Mouse (Mus musculus): Measurements from ENCODE around the gene Unkl. TPM values are rescaled to one million over a fixed set of nuclear protein-coding genes. Genes with fewer than 3 reads are reported as not detected.
"Not testable (repeated sequence)": the region's sequence is repeated elsewhere in the genome, so short reads cannot be mapped to it uniquely, and the experiment has no call there.

Gene Unkl
- polyA plus RNA-seq, 1 experiment from 2014 or later, result 5.0 TPM

DNA sequence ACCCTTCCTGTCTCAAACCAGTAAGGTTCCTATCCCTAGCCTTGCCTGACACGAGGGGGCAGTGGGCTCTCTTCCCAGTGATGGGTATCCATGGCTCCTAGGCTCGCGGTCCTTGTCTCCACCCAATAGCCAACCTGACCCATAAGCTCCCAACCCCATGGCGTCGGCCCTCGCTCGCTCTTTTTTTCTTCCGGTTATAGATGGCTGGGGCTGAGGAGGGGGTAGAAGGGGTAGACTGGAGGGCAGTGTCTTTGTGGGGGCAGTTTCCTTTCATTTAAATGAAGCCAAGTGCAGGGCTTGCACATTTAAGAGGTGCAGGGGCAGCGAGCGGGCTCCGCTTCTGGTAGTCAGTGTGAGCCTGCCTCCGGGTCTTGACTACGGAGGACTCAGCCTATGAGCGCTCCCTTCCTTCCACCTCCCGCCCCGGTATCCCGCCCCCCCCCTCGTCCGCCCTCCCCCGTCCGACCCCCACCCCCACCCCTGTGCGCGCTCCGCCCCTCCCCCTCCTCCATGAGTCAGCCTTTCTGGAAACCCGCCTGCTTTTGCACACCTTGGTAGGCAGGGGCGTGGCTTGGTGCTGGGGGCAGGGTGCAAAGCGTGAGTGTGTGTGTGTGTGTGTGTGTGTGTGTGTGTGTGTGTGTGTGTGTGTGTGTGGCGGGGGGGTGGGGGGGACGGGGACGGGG is 33.8 kb downstream of the Unkl start:
- H3K9me3 ChIP-seq (replicated peaks; ENCODE audit: control insufficient read depth, low read length), result no peaks in the 10 kb centered on the region
- H3K27ac ChIP-seq (replicated peaks; ENCODE audit: low read depth, low read length), result no peak overlapping the region
- H3K27me3 ChIP-seq (ENCODE audit: control insufficient read depth, insufficient read depth, low read length), result no peaks in the 10 kb centered on the region
- H3K4me3 ChIP-seq (ENCODE audit: low read depth, low read length), result peak overlapping the region; percentile 33
- H3K36me3 ChIP-seq (replicated peaks; ENCODE audit: control insufficient read depth, insufficient read depth, low read depth, low read length), result no peaks in the 10 kb centered on the region
- peak overlapping the region; percentile 72 for H3K4me2 ChIP-seq (ENCODE audit: low read depth, low read length)
- WGBS, result under 1% methylated on average over 20 of the region's 30 CpGs
- DNase-seq (ENCODE audit: low spot score) (peak; percentile 56), ATAC-seq (replicated peaks; ENCODE audit: insufficient number of reproducible peaks, low FRiP score, low TSS enrichment, low read depth) (peak; percentile 79)
- no peaks in the 10 kb centered on the region for H3K4me1 ChIP-seq (ENCODE audit: control insufficient read depth, insufficient read depth, low read length)
- peak overlapping the region; percentile 55 for H3K9ac ChIP-seq (replicated peaks; ENCODE audit: low read length)

GRCm38 (mm10) chr17:25222504-25222940 is 34.3 kb downstream of the Unkl start:
- DNase-seq (ENCODE audit: low spot score); H3K27me3 ChIP-seq (ENCODE audit: control insufficient read depth, insufficient read depth, low read length); H3K4me1 ChIP-seq (ENCODE audit: control insufficient read depth, insufficient read depth, low read length); H3K27ac ChIP-seq (replicated peaks; ENCODE audit: low read depth, low read length); H3K36me3 ChIP-seq (replicated peaks; ENCODE audit: control insufficient read depth, insufficient read depth, low read depth, low read length); H3K9me3 ChIP-seq (replicated peaks; ENCODE audit: control insufficient read depth, low read length); H3K9ac ChIP-seq (replicated peaks; ENCODE audit: low read length): not testable (repeated sequence)
- 12% methylated on average over 13 of the region's 28 CpGs for WGBS
- peak overlapping the region; percentile 38 for H3K4me2 ChIP-seq (ENCODE audit: low read depth, low read length)
- ATAC-seq (replicated peaks; ENCODE audit: insufficient number of reproducible peaks, low FRiP score, low TSS enrichment, low read depth), result peak; percentile 70; the same call in 1 of the 2 replicates
- peak overlapping the region; percentile 8; the same call in 1 of the 2 replicates for H3K4me3 ChIP-seq (ENCODE audit: low read depth, low read length)

DNA sequence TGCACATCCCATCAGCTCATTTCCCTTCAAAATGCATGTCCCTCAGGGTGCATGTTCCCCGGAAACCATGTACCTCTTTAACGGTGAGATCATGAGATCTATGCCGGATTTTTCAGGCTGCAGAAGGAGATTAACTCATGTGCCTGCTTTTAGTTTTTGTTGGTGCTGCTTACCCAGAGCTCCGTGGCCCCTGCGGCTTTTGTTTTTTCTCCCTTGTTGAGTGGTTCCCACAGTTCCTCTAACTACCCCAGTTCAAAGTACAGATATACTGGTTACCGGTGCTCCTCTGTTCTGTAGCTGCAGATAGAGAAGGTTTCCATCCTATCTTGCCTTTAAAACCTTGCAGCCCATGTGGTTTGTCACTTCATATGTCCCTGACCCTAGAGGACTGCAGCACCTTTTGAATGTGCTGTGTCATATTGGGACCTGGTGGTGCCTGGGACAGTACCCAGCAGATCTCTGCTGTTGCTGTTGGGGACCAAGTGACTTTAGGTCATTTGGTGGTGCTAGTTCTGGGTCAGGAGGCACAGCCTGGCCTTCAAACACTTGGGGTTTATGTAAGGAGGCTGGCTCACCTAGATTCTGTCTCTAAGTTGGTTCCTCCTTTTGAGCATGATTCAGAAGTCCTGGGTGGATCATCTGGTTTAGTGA is 34.9 kb downstream of the Unkl start:
- 41% methylated on average over 6 of the region's 6 CpGs for WGBS
- DNase-seq (ENCODE audit: low spot score) (no peak), ATAC-seq (replicated peaks; ENCODE audit: insufficient number of reproducible peaks, low FRiP score, low TSS enrichment, low read depth) (no peak)
- H3K4me1 ChIP-seq (ENCODE audit: control insufficient read depth, insufficient read depth, low read length), result no peaks in the 10 kb centered on the region
- H3K4me3 ChIP-seq (ENCODE audit: low read depth, low read length), result peak overlapping the region; percentile 8; the same call in 1 of the 2 replicates
- H3K9ac ChIP-seq (replicated peaks; ENCODE audit: low read length), result no peak overlapping the region
- no peaks in the 10 kb centered on the region for H3K36me3 ChIP-seq (replicated peaks; ENCODE audit: control insufficient read depth, insufficient read depth, low read depth, low read length)
- no peaks in the 10 kb centered on the region for H3K27me3 ChIP-seq (ENCODE audit: control insufficient read depth, insufficient read depth, low read length)
- no peak overlapping the region; the same call in 1 of the 2 replicates for H3K4me2 ChIP-seq (ENCODE audit: low read depth, low read length)
- no peaks in the 10 kb centered on the region for H3K9me3 ChIP-seq (replicated peaks; ENCODE audit: control insufficient read depth, low read length)
- H3K27ac ChIP-seq (replicated peaks; ENCODE audit: low read depth, low read length), result no peak overlapping the region; the same call in 1 of the 2 replicates

DNA sequence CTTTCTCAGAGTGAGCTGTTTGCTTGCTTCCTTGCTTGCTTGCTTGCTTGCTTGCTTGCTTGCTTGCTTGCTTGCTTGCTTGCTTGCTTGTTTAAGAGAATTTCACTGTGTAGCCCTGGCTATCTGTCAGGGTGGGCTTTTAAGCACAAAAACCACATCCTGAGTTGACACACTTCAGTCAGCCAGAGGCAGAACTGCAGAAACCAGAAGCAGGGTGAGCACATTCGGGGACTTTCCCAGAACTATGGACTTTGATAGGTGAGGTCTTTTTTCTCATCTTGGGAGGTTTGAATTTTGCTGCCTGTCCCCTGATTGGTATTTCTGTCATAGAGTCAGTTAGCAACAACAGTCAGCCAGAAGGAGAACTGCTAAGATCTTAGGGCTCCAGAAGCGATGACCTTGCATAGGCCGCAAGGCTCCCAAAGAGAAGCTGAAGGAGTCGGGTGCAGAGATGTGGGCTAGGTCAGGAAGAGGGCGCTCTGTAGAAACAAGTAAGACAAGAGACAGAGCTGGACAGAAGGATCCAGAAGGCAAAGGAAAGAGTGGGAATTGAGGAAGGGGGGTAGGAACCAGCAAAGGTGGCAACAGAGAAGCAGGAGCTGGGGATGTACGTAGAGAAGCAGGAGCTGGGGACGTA is 36.5 kb downstream of the Unkl start:
- H3K27ac ChIP-seq (replicated peaks; ENCODE audit: low read depth, low read length), result no peak overlapping the region
- H3K27me3 ChIP-seq (ENCODE audit: control insufficient read depth, insufficient read depth, low read length), result no peaks in the 10 kb centered on the region
- no peak overlapping the region for H3K4me3 ChIP-seq (ENCODE audit: low read depth, low read length)
- no peak overlapping the region for H3K4me2 ChIP-seq (ENCODE audit: low read depth, low read length)
- 88% methylated on average over 7 of the region's 7 CpGs for WGBS
- H3K9me3 ChIP-seq (replicated peaks; ENCODE audit: control insufficient read depth, low read length), result no peaks in the 10 kb centered on the region
- ATAC-seq (replicated peaks; ENCODE audit: insufficient number of reproducible peaks, low FRiP score, low TSS enrichment, low read depth), result no peak
- no peak overlapping the region for H3K9ac ChIP-seq (replicated peaks; ENCODE audit: low read length)
- H3K4me1 ChIP-seq (ENCODE audit: control insufficient read depth, insufficient read depth, low read length), result no peaks in the 10 kb centered on the region
- DNase-seq (ENCODE audit: low spot score), result no peak
- no peaks in the 10 kb centered on the region for H3K36me3 ChIP-seq (replicated peaks; ENCODE audit: control insufficient read depth, insufficient read depth, low read depth, low read length)

- WGBS, result 89% methylated on average over 4 of the region's 4 CpGs
- no peak overlapping the region for H3K4me2 ChIP-seq (ENCODE audit: low read depth, low read length)
- ATAC-seq (replicated peaks; ENCODE audit: insufficient number of reproducible peaks, low FRiP score, low TSS enrichment, low read depth), result no peak
- no peak for DNase-seq (ENCODE audit: low spot score)
- H3K27ac ChIP-seq (replicated peaks; ENCODE audit: low read depth, low read length), result no peak overlapping the region
- H3K4me1 ChIP-seq (ENCODE audit: control insufficient read depth, insufficient read depth, low read length), result no peaks in the 10 kb centered on the region
- no peak overlapping the region for H3K4me3 ChIP-seq (ENCODE audit: low read depth, low read length)
- H3K9ac ChIP-seq (replicated peaks; ENCODE audit: low read length), result no peak overlapping the region
- H3K27me3 ChIP-seq (ENCODE audit: control insufficient read depth, insufficient read depth, low read length), result no peaks in the 10 kb centered on the region
- no peaks in the 10 kb centered on the region for H3K36me3 ChIP-seq (replicated peaks; ENCODE audit: control insufficient read depth, insufficient read depth, low read depth, low read length)
- H3K9me3 ChIP-seq (replicated peaks; ENCODE audit: control insufficient read depth, low read length), result no peaks in the 10 kb centered on the region
Observed at GRCm38 (mm10) chr17:25225659-25226058, 37.5 kb downstream of the Unkl start.

DNA sequence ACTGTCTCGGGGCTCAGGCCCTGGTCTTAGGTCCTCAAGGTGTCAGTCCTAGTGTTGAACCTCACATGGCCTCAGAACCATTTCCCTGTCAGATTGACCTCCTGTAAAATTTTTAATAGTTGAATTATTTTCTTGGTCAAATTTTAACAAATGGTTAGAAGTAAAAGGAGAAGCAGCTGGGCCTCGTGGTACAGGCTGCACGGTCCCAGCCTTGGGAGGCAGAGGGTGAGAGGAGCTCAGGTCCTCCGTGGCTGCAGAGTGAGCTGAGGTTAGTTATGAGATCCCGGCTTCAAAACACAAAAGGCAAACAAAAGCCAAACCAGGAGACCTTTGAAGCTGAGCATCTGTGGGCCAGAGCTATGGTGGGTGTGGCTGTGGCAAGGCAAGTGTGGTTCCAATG is 39.8 kb downstream of the Unkl start:
- H3K4me2 ChIP-seq (ENCODE audit: low read depth, low read length), result no peak overlapping the region
- WGBS, result 94% methylated on average over 5 of the region's 5 CpGs
- no peaks in the 10 kb centered on the region for H3K9me3 ChIP-seq (replicated peaks; ENCODE audit: control insufficient read depth, low read length)
- no peaks in the 10 kb centered on the region for H3K4me1 ChIP-seq (ENCODE audit: control insufficient read depth, insufficient read depth, low read length)
- no peak overlapping the region for H3K27ac ChIP-seq (replicated peaks; ENCODE audit: low read depth, low read length)
- H3K9ac ChIP-seq (replicated peaks; ENCODE audit: low read length), result no peak overlapping the region
- DNase-seq (ENCODE audit: low spot score), result no peak
- H3K36me3 ChIP-seq (replicated peaks; ENCODE audit: control insufficient read depth, insufficient read depth, low read depth, low read length), result no peaks in the 10 kb centered on the region
- H3K4me3 ChIP-seq (ENCODE audit: low read depth, low read length), result no peak overlapping the region
- ATAC-seq (replicated peaks; ENCODE audit: insufficient number of reproducible peaks, low FRiP score, low TSS enrichment, low read depth), result no peak
- H3K27me3 ChIP-seq (ENCODE audit: control insufficient read depth, insufficient read depth, low read length), result no peaks in the 10 kb centered on the region

GRCm38 (mm10) chr17:25230014-25230655 is 41.9 kb downstream of the Unkl start:
- not testable (repeated sequence) for H3K4me3 ChIP-seq (ENCODE audit: low read depth, low read length); H3K4me1 ChIP-seq (ENCODE audit: control insufficient read depth, insufficient read depth, low read length); ATAC-seq (replicated peaks; ENCODE audit: insufficient number of reproducible peaks, low FRiP score, low TSS enrichment, low read depth); H3K9me3 ChIP-seq (replicated peaks; ENCODE audit: control insufficient read depth, low read length); H3K4me2 ChIP-seq (ENCODE audit: low read depth, low read length); H3K27me3 ChIP-seq (ENCODE audit: control insufficient read depth, insufficient read depth, low read length); H3K9ac ChIP-seq (replicated peaks; ENCODE audit: low read length); DNase-seq (ENCODE audit: low spot score); H3K36me3 ChIP-seq (replicated peaks; ENCODE audit: control insufficient read depth, insufficient read depth, low read depth, low read length); H3K27ac ChIP-seq (replicated peaks; ENCODE audit: low read depth, low read length)
- 88% methylated on average over 11 of the region's 17 CpGs for WGBS

Measured in embryonic facial prominence, embryonic 11.5 days (tissue).